Mouse (Mus musculus): ENCODE data around the gene Dnajc27.
A peak's percentile ranks its signal among the peaks of the same experiment; 100 is the strongest.

Dnajc27 gene

DNA sequence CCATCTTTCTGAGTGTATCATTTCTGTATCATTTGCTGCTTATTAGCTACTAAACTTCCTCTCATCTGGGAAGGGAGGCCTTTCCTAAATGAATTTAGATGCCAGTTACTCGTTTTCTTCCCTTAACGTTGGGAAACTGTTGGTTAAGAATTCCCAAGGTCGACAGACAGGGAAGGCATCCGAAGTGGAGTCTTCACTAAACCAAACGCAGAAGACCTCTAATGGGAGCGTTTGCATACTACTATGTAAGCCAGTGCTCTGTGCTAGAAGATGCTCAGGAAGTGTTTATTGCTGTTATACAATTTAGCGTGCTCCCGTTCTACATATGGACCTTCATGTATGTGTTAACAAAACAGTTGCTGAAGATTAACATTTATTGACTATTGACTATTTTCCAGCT, 1.1 kb downstream of the Dnajc27 start:
- no peak for DNase-seq (ENCODE audit: low spot score)

DNA sequence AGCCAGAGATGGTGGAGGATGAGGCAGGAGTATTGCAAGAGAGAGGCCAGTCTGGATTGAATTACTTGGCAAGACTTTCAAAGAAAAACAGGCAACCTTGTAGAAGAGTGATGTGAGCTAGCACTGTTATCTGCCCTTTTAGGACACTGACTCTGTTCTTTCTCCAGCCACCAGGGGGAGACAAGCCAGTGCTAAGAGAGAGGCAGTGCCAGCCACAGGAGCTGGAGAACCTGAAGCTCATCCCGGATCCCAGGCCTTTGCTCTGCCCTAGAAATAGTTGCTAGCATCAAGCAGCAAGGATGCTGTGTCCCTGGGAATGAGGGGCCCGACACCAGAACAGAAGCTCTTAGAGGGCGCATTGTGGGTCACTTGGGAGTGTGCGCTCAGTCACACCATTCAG, 25.0 kb downstream of the Dnajc27 start:
- peak; percentile 30 for DNase-seq (ENCODE audit: low spot score)

DNA sequence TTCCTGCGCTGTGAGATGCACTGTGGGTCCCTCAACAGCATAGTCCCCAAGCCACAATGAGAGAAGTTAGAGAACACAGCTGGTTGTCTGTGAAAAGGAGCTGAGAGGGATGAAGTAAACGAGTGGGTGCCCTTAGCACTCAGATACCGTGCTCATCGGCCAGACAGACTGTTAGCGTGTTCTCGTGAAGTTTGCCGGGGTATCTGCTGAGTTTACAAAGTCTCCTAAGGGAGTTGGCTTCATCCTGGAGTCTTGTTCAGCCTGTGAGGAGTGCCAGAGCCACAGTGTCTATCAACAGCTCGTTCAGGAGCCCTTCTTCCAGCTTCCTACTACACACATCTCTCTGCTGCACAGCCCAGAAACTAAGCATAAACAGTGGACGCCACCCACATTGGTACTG, 33.7 kb downstream of the Dnajc27 start:
- no peak for DNase-seq (ENCODE audit: low spot score)

DNA sequence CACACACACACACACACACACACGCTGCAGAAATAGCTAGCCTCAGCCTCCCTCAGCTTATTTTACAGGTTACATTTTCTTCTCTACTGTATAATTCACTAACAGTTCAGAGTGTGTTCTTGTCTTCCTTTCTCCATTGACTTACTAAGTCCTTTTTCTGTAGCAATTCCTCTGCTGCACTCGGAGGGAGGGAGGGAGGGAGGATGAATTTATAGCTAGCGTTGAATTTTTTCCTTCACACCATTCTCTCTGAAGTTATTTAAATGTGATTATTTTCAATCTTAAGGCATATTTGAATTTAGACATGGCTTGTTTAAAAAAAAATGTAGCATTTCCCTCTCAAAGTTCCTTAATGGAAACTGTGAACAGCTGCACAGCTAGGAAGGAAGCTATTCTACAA, 34.8 kb downstream of the Dnajc27 start:
- no peak for DNase-seq (ENCODE audit: low spot score)

DNA sequence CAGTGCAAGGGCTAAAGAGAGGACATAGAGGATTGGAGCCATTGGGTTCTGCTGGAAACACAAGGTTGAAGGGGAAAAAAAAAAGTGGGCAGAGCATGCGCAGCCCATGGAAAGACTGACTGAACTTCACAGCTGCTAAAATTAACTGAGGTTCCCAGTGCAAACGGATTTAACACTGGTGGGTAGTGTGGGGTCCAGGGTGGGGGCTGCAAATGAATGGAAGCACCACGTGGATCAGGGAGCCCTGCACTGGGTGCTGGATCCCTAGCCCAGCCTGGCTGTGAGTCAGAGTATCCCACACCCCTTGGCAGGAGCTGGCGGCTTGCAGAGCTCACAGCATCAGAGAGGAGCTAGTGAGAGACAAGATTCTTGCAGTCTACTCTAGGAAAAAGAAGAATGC, 35.2 kb downstream of the Dnajc27 start:
- DNase-seq (ENCODE audit: low spot score), result no peak

DNA sequence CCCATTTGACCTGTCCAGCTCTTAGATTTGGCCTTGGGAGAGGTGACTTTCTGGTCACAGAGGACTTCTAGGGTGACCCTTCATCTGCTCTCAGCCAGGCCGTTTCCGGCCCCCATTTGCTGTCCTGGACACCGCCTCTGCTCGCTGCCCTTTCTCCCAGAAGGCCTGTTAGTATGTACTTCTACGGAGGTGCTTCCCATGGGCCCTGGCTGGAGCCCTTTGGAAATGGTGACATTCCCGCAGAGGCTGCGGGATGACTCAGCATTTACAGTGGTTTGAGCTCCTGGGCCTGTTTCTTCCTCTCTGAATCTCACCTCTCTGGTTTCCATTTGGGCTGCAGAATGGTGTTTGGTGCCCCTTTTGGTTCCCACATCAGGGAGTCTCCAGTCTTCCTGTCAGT, 45.0 kb downstream of the Dnajc27 start:
- no peak for DNase-seq (ENCODE audit: low spot score)

DNA sequence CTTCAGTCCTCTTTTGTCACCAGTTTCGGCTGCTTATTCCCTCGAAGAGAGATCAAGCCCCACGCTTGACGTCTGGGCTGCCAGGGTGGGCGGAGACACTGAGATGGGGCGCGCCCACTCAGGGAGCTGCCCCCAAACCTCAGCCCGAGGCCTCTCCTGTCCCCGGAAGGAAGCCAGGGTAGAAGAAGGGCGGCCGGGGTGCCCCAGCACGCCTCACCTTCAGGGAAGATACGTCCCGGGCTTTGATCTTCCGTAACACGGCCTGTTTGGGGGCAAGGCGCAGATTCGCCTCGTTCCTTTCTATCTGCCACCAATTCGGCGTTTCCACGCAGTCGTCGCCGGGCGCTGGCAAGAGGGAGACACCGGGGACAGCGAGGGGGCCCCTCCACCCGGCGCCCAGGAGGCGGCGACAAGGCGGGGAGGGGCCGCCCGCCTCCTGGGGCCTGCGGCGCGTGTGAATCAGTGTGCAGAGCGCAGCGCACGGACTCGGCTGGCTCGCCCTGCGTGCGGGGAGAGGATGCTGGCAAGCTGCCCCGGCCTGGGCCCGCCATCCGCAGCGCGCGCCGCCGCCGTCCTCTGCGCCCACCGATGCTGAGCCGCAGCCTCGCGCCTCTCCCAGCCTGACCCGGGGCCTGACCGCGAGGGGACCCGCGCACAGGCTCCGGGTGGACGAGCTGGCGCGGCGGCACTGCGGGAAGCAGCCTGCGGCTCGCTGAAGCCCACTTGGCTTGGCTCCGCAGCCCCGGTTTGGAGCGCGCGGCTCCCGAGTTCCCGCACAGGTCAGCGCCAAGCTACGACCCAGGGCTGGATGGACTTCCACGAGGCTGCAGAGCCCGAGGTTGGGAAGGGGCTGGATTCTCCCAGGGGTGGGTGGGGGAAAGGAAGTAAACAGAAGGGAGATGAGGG, 50.8 kb downstream of the Dnajc27 start, which contains the start of gene Adcy3:
TSS of gene Adcy3 (plus strand) at position 163 of the 906 bp plus-strand sequence.
- DNase-seq (ENCODE audit: low spot score), result no peak

DNA sequence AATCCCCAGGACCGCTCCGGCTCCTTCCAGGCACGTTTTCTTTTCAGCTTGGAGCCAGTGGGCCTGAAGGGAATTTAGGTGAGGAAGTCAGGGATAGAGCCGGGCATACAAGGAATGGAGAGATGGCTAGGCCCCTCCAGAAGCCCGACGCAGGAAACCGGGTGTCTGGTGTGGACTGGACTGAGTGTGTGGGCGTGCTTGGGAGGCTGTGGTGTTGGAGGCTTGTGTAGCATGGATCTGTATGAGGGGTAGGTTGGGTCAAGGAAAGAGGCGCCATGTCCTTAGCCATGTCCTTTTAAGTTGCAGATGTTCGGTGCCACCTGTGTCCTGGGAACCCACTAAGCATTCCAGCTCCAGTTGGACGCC, 51.4 kb downstream of the Dnajc27 start:
- no peak for DNase-seq (ENCODE audit: low spot score)

DNA sequence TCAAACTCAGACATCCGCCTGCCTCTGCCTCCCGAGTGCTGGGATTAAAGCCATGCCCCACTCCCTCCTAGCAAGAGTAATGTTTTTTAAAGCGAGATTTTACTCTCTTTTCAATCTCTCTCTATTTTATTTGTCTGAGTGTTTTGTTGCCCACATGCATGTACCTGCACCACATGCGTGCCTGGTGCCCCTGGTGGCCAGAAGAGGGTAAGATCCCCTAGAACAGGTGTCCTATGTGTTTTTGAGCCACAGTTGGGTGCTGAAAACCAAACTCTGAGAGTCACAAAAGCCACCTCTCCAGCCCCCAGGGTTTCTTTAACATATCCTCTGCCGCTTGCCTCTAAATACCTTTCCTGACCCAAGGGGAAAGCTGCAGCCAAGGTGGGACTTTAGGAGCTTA, 60.8 kb downstream of the Dnajc27 start:
- DNase-seq (ENCODE audit: low spot score), result no peak

DNA sequence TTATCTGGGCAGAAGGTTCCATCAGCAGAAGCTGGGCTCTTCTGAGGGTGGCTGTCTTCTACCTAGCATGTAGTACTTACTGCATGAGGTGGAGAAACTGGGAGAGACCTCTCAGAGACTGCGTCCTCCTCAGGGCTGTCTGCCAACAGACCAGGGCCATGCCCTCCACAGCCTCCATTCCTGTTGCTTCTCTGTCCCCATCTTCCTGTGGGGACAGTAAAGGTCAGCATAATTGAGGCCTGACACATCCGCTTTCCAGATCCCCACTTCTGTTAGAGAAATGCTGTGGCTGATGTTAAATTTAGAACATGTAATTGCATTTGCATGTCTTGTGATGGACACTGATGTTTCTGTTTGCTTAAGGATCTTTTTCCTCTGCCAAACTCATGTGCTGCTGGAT, 68.6 kb downstream of the Dnajc27 start:
- no peak for DNase-seq (ENCODE audit: low spot score)

DNA sequence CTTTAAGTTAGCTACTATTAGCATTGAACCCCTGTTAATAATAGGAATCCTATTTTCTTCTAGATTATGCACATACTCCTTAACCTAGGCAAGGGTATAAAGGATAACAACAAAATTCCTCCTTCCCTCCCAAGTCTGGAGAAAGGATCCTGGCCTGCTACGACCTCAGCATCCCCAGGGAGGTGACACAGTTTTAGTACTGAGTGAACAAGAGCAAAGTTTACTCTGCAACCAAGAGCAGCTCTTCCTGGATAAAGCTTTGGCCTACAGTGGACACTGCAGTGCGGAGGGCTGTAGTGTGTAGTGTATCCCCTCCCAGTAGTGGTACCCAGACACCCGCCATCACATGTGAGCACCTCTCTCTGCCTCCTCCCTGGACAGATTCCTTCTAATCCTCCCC, 69.6 kb downstream of the Dnajc27 start:
- DNase-seq (ENCODE audit: low spot score), result no peak

DNA sequence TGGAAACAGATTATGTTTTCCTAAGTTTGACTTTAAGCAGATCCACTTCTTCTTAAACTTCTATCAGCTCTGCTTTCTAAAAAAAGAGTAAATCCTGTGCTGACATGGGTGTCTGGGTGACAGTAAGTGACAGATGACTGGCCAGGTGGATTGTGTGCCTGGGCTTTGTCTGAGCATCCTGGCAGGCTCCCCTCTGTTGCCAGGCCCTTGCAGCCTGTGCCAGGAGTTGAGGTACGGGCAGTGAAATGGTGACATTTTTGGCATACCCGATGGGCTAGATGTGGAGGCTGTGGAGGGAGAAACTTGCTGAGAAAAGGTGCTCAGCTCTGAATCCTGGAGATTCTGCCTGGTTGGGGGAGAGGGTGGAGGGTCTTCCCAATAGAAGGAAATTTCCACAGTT, 75.1 kb downstream of the Dnajc27 start:
- no peak for DNase-seq (ENCODE audit: low spot score)

DNA sequence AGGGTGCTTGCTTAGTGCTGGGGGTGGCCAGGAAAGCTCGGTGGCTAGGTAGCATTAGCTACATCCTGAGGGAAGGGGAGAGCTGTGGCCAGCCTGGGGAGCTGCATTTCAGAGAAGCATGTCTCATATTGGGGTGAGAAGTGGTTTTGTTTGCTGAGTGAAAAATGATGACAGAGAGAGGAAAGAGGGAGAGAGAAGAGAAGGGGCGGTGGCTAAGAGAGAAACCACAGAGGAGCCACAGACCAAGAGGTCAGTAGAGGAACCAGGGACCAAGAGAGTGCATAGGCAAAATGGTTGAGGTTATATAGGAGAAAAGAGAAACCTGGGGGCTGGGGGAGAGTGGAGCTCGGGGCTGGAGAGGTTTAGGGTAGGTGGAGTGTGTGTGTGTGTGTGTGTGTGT, 75.8 kb downstream of the Dnajc27 start:
- DNase-seq (ENCODE audit: low spot score), result no peak

DNA sequence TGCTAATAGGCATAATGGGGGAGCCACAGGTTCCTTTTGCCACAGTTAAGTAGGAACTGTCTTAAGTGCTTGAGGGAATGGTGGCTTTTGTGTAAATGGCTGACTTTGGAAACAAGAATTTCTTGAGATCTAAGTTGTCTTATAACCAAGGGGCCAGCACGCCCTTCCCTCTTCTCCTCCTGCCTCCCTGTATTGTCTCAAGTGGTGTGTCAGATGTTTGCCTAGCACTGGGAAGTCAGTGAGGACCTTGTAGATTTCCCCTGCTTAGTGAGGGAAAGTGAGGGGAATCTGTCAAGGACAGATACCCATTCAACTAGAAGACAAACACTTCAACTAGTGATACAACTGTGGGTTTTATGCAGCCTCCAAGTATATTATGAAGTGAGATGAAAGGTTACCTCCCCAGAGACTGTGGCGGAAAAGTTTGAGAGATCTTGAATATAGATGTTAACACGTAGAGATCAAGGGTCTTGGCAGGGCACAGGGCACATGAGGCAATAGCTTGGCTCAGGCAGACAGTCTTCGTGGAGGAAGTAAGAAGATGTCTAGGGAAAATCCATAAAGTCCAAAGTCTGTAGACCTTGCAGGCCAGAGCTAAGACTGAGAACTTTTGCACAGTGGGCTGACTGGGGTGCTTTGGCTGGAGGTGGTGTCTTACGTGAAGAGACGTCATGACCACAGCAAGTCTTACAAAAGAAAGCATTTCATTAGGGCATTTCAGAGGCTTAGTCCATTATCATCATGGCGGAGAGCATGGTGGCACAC, 76.7 kb downstream of the Dnajc27 start:
- DNase-seq (ENCODE audit: low spot score), result no peak

Measured in c-Kit-positive CD71-positive TER-119-positive erythroid progenitor cells, embryonic 14.5 days (primary cell).